Mouse (Mus musculus) R1 (cell line): ENCODE data around the gene Cercam.
A peak's percentile ranks its signal among the peaks of the same experiment; 100 is the strongest.

ENCODE experiments used
- DNase-seq: peaks from one replicate; pipeline ENCODE4 v3.0.0-alpha.2; 2018; ENCODE audit warnings: low read depth, low spot score

The Cercam gene

GRCm38 (mm10) chr2:29868949-29869645 is at the start of gene Cercam:
Gene Cercam, plus strand, starts transcription at chr2:29869164.
- DNase-seq, result peak; percentile 97

- no peak for DNase-seq
Observed at GRCm38 (mm10) chr2:29819363-29819762, 49.6 kb upstream of the Cercam start.

- DNase-seq, result peak; percentile 99
Observed at GRCm38 (mm10) chr2:29820025-29820817, 48.7 kb upstream of the Cercam start, which contains the start of gene Urm1. Gene Urm1, plus strand, starts transcription at chr2:29820075.

GRCm38 (mm10) chr2:29826318-29826925 is 42.5 kb upstream of the Cercam start:
- DNase-seq, result no peak

- DNase-seq, result peak; percentile 99
Observed at GRCm38 (mm10) chr2:29826926-29827708, 41.8 kb upstream of the Cercam start.

- DNase-seq, result no peak
Observed at GRCm38 (mm10) chr2:29827709-29828024, 41.3 kb upstream of the Cercam start.

GRCm38 (mm10) chr2:29831106-29831505 is 37.9 kb upstream of the Cercam start:
- DNase-seq, result no peak

GRCm38 (mm10) chr2:29833796-29834195 is 35.2 kb upstream of the Cercam start:
- peak; percentile 63 for DNase-seq

GRCm38 (mm10) chr2:29835391-29835899 is 33.5 kb upstream of the Cercam start:
- DNase-seq, result peak; percentile 99

- peak; percentile 54 for DNase-seq
Observed at GRCm38 (mm10) chr2:29839460-29839859, 29.5 kb upstream of the Cercam start.

GRCm38 (mm10) chr2:29843231-29844105 is 25.5 kb upstream of the Cercam start:
- DNase-seq, result peak; percentile 39

GRCm38 (mm10) chr2:29844115-29844514 is 24.8 kb upstream of the Cercam start:
- no peak for DNase-seq

- no peak for DNase-seq
Observed at GRCm38 (mm10) chr2:29844661-29845060, 24.3 kb upstream of the Cercam start.

GRCm38 (mm10) chr2:29845636-29846035 is 23.3 kb upstream of the Cercam start:
- DNase-seq, result no peak

- peak; percentile 33 for DNase-seq
Observed at GRCm38 (mm10) chr2:29846061-29846853, 22.7 kb upstream of the Cercam start.

- no peak for DNase-seq
Observed at GRCm38 (mm10) chr2:29846911-29847310, 22.1 kb upstream of the Cercam start.

GRCm38 (mm10) chr2:29849041-29849440 is 19.9 kb upstream of the Cercam start:
- no peak for DNase-seq

GRCm38 (mm10) chr2:29849841-29850480 is 19.0 kb upstream of the Cercam start:
- DNase-seq, result no peak

GRCm38 (mm10) chr2:29852957-29853485 is 15.9 kb upstream of the Cercam start:
- no peak for DNase-seq
